Mouse (Mus musculus) ES-Bruce4 (cell line): ENCODE data around the gene Znrf1.

Experiments used
- CTCF ChIP-seq: IDR thresholded peaks from one replicate; pipeline ENCODE4 v1.8.1; 2011; ENCODE audit warnings: low read depth, low read length
- EP300 ChIP-seq: IDR thresholded peaks from 2 replicates; pipeline ENCODE4 v1.6.1; 2011; ENCODE audit warnings: low read depth, low read length; ENCODE audit not compliant: insufficient read depth
- POLR2A ChIP-seq: IDR thresholded peaks from one replicate; pipeline ENCODE4 v1.8.1; 2011; ENCODE audit warnings: low read length; ENCODE audit not compliant: insufficient read depth

- TF ChIP-seq CTCF: no peak
- no peak for TF ChIP-seq POLR2A
- TF ChIP-seq EP300: no peak
These were observed 91.0 kb downstream of the Znrf1 start for GRCm38 (mm10) chr8:111626933-111627332.
